Mouse (Mus musculus) heart, adult 2 months (tissue): ENCODE measurements around the gene Hcn2.

Experiments
- CTCF ChIP-seq: fragments of 200-600 bp; IDR thresholded peaks from 2 replicates; pipeline ENCODE4 v1.8.1; 2022; ENCODE audit warnings: antibody characterized with exemption, mild to moderate bottlenecking, moderate library complexity
- EP300 ChIP-seq: fragments of 200-500 bp; IDR thresholded peaks from 2 replicates; pipeline ENCODE4 v1.6.1; 2011; ENCODE audit warnings: low read depth, low read length, control low read depth; ENCODE audit not compliant: insufficient read depth
- POLR2A ChIP-seq: fragments of 200-500 bp; IDR thresholded peaks from 2 replicates; pipeline ENCODE4 v1.6.1; 2011; ENCODE audit warnings: mild to moderate bottlenecking, low read depth, low read length, control low read depth; ENCODE audit not compliant: insufficient read depth

GRCm38 (mm10) chr10:79743161-79743560 lies 26.7 kb downstream of the Hcn2 start:
- TF ChIP-seq EP300 (no peak), POLR2A (no peak), CTCF (no peak)
